Mouse (Mus musculus): ENCODE measurements around the gene Dhcr7.

DNA sequence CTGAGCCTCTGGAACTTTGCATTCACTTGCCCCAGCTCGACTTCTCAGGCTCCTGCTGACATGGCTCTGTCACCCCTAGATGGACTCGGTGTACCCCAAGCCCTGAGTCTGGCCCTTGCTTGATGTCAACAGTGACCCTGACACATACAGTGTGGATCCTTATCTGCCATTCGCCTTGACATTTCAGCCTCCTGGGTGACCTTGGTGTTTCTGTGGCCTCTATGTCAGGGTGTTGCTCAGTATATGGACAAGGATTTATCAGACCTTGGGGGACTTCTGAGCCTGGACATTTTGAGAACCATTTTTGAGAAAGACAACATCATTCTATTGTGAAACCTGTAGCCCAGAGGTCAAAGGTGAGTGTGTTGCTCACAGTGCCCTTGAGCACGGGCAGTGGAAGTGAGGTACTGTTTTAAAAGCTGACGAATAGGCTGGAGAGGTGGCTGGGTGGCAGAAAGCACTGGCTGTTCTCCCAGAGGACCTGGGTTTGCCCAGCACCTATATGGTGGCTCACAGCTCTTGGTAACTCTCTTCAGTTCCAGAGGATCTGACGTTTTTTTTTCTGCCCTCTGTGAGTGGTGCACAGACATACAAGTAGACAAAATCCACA, 10.7 kb downstream of the Dhcr7 start:
- TF ChIP-seq CTCF (IDR thresholded peaks at IDR 0.05) (no peak), POLR2A (IDR thresholded peaks at IDR 0.05; ENCODE audit: insufficient read depth, low read depth, low read length) (no peak), EP300 (IDR thresholded peaks at IDR 0.05; ENCODE audit: insufficient read depth, low read depth, low read length) (no peak)

Data from heart, adult 2 months (tissue).